Mouse (Mus musculus) urinary bladder, postnatal 14 days (tissue): ENCODE data around the gene Asb4.
A peak's percentile ranks its signal among the peaks of the same experiment; 100 is the strongest.
"Not testable (repeated sequence)": the region's sequence is repeated elsewhere in the genome, so short reads cannot be mapped to it uniquely, and the experiment has no call there.

Experiments used
- DNase-seq: peaks from one replicate; pipeline ENCODE4 v3.0.0; 2021; ENCODE audit warnings: low spot score

The Asb4 gene

DNA sequence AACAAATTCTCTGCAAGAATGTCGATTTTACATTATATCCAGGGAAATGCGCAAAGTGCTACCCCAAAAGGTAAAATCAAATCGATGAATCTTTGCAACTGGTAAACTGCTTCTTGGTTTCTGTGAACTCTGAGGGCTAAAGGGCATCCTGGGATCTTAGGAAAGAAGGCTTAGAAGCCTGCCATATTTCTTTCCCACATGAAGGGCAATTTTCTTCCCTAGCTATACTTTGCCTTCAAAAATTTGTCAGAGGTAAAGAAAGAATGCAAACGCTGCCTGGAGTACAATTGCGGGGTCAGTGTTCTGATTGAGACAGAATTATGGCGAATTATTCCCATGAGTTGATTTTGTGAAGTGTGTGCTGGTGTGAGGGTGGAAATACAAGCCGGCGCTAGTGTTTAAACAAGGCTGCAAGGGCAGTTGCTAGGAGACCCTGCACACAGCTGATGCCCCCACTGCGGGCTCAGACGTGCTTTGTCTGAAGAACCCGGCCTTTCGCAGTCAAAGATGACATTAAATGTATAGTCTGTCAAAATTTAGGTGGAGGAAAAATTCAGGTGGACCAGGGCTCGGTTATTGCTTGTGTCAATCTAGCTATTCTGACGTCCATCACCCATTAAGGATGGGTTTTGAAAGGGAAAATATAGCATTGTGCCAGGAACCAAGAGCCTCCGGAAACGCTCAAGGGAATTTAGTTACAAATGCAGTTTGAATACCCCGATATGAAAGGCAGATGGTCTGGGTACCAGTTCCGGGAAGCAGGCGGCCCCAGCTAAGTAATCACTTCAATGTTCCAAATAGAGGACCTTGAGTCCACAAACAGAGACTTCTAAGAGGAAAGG, at the start of gene Asb4:
Gene Asb4, plus strand, starts transcription at position 51 of the 842 bp plus-strand sequence.
- DNase-seq = no peak

GRCm38 (mm10) chr6:5334021-5334420, 49.2 kb upstream of the Asb4 start:
- no peak for DNase-seq

DNA sequence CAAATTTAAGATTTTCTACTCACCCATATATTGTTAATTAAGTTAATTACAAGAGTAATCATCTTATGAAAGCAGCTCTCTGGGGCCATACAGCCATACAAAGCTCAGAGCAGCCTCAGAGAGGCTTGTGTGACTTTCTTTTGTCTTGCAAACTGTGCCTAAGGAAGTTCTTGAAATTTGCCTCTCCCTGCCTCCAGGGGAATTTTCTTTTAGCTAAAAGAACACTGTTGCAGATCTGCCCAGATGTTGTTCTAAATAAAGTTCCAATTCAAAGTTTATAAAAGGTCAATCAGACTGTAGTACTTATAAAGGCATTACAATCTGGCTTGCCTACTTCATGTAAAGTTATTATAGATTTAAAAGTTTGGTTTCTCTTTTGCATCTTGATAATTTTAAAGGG, 47.2 kb upstream of the Asb4 start:
- DNase-seq = not testable (repeated sequence)

DNA sequence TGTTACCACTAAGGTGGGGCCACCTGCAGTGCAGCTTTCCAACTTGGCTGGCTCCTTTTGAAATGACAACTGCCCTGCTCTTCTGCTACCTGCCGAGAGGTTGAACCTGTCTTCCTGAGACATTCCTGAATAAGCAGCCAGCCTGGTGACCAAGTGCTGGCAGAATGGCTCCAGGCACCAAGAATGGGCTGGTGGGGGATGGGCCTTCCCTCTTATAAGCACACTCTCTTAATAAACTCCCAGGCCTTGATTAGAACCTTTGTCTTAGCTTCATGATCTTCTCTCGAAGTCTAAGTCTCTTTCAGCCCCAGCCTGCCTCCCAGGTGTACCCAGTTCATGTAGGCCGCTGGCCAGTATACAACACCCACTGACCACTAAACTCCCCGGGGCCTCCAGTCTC, 44.4 kb upstream of the Asb4 start:
- DNase-seq = not testable (repeated sequence)

DNA sequence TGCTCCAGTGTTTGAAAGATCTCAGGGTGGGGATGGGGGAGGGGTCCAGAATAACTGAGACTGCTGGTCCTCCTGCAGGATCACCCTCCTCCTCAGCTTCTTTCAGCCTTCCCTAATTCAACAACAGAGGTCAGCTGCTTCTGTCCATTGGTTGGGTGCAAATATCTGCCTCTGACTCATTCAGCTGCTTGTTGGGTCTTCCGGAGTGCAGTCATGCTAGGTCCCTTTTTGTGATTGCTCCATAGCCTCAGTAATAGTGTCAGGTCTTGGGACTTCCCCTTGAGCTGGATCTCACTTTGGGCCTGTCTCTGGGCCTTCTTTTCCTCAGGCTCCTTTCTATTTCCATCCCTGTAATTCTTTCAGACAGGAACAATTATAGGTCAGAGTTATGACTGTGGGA, 43.9 kb upstream of the Asb4 start:
- not testable (repeated sequence) for DNase-seq

DNA sequence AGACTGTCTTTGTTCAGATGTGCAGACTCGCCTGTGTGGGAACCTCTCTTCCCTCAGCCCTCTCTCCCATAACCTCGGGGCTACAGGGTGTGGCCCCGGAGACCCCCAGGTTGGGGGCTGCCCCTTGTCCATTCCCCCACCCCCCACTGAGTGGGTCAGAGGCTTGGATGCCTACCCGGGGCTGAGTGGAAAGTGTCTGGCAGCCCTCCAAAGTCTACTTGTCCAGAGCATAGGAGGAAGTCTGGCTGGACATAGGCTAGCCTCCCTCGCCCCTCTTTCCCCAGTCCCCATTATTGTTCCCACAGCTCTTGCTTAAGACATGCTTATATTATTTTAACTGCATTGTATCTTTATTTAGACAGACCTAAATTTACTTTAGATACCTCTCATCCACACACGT, 38.9 kb upstream of the Asb4 start:
- no peak for DNase-seq

- no peak for DNase-seq
Observed at GRCm38 (mm10) chr6:5357873-5358272, 25.3 kb upstream of the Asb4 start.

DNA sequence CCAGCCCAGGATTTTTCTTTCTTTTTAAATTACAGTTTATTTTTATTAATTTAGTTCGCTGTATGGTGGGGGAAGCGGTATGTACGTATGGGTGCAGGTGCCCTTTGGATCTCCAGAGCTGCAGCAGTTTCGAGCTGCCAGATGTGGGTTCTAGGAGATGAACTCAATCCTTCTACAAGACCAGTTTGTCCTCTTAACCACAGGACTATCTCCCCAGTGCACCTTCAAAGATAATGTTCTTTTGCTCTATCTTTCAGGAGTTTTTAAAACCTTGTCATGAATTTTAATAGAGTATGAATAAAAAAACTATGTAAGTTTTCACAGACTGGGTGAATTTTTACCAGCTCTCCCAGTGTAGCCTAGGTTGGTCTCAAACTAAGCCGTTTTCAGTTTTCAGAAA, 22.8 kb upstream of the Asb4 start:
- DNase-seq = no peak

GRCm38 (mm10) chr6:5361987-5362386, 21.2 kb upstream of the Asb4 start:
- no peak for DNase-seq

DNA sequence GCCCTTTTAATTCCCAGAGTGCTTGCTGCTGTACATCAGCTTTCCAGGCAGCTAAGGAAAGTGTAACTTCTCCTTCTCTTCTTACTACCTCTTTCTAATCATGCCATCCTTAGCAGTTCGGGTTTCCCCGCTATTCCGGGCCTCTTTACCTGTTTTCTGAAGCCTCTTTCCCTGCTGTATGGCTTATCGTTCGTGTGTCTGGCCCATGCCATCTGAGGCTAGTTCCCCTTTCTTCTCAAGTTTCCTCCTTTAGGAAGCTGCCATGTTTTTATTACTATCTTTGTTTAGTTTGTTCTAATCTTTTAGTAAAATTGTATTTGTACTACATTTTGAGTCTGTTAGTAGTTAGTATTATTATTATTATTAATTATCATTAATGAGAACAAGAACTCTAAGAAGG, 17.3 kb upstream of the Asb4 start:
- no peak for DNase-seq

- DNase-seq = no peak
Observed at GRCm38 (mm10) chr6:5376884-5377283, 6.3 kb upstream of the Asb4 start.

- DNase-seq = no peak
Observed at GRCm38 (mm10) chr6:5379048-5379447, 4.1 kb upstream of the Asb4 start.

GRCm38 (mm10) chr6:5379781-5380623, 3.2 kb upstream of the Asb4 start:
- no peak for DNase-seq

DNA sequence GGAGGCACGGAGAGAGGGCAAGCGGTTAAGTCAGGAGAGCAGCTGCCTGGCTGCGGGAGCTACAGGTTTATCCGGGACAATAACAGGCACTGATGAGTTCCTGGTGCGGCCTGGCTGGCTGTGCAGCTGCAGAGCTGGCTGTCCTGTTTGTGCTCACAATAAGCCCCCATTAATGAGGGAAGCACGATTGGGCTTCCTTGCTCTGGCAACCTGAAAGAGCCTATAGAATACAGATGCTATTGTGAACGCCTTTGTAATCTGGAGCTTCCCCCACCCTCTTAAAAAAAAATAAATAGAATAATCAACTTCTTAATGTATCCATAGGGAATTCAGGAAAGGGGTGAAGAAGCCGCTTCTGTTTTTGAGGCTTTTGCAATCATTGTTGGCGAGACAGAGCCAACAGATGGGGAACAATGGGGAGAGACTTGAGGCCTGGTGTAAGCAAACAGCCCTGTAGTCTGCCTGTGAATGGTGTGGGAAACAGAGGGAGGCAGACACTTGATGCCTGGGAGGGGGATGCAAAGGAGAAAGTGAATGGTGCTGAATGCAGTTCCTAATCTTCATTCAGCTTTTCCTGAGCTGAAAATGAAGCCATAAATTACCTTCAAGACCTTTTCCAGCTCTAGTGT, 2.4 kb upstream of the Asb4 start:
- no peak for DNase-seq

- DNase-seq = no peak
Observed at GRCm38 (mm10) chr6:5381918-5382582, 1.1 kb upstream of the Asb4 start.

GRCm38 (mm10) chr6:5382583-5383215, 487 bp upstream of the Asb4 start:
- peak; percentile 84 for DNase-seq

GRCm38 (mm10) chr6:5384178-5384490, 948 bp downstream of the Asb4 start:
- DNase-seq = peak; percentile 74

DNA sequence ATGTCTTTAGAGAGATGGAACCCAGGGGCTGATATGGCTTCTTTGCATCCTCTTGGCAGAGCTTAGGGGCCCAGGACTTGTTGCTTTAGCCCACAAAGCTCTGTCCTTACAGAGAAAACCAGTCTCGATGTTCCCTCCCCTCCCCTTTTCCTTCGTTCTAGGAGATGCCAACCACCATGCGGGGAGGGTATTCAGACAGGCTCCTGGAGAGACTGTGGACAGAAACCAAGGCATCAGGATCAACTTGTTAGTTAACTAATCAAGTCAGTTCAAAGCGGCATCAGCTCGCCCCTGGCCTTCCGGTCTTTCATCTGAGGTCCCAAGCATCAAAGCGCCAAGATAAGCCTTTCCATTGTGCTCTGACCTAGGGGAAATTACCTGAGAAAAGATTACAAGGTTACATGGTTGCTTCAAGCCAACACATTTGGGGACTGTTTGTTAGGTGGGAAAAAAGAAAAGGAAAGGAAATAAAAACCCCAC, 2.0 kb downstream of the Asb4 start:
- DNase-seq = no peak

- no peak for DNase-seq
Observed at GRCm38 (mm10) chr6:5386486-5386885, 3.3 kb downstream of the Asb4 start.

DNA sequence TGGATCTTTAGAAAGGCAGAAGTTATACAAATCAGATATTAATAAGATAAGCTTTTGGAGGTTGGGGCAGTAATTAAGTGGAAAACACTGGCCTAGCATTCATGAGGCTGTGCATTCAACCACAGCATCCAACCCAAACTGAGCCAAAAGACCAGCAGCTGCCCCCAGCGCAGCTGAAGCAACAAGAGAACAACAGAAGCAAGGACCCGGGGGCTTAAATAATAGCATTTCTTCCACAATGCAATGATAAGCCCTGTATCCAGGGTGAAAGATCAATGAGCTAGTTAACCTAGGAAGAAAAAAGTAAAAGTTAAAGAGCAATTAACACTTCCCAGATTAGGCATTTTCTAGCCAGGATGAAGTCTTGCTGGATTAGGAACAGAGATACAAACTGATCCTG, 4.2 kb downstream of the Asb4 start:
- DNase-seq = no peak

GRCm38 (mm10) chr6:5390298-5390697, 7.1 kb downstream of the Asb4 start:
- DNase-seq = no peak

DNA sequence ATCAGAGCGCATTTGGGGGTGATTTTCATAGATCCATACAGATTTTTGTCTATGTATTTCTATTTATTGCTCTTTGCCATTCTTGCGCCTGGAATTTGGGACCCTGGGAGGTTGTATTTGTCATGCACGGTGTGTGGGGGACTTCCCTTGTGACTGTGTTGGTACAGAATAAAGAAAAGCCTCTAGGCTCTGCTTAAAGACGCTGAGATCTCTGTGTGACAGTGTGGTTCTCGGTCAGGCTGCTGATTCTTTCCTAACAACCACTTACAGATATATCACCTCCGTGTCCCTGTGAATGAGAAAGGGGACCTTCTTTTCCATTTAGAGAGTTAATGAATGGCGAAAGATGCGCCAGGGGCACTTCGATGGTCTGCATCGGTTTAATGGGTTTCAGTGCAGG, 7.8 kb downstream of the Asb4 start:
- DNase-seq = no peak
